In the genomic region with DNA sequence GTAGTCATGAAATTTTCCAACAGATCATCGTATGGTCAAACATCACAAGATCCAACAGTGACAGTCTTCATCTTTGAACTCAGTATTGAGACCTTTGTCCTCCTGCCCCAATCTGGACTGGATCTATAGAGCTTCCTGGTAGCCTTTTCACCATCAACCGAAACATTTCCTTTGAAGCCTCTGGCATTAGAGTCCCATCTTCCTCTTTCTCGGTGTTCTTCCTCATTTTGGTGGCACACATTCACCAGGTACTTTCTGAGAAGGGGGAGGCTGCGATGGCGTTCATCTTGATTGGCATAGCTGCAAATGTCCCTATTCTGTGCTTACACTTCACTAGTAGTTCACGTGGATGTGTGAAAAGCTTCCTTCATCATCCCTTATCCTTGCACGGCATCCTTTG, we compare ENCODE assay signal across 16 mouse cellular contexts.
"Had no signal": no experiment of that assay in that cellular context is flagged by ENCODE, and none has a peak within 500 bp of the region (broad histone marks: within the 10 kb centered on the region; RNA-seq: fewer than 3 reads in every experiment).

No protein-coding gene starts in this region.

- H3K4me1 ChIP-seq: midbrain, embryonic 13.5 days had no signal

- H3K27ac ChIP-seq: kidney, embryonic 15.5 days; limb, embryonic 12.5 days; liver, embryonic 13.5 days; lung, embryonic 15.5 days; macrophage; midbrain, embryonic 13.5 days had no signal

- H3K27me3 ChIP-seq: kidney, embryonic 15.5 days; limb, embryonic 12.5 days; liver, embryonic 13.5 days; lung, embryonic 15.5 days; midbrain, embryonic 13.5 days had no signal

- H3K4me3 ChIP-seq: kidney, embryonic 15.5 days; limb, embryonic 12.5 days; liver, embryonic 13.5 days; lung, embryonic 15.5 days; midbrain, embryonic 13.5 days had no signal

- H3K36me3 ChIP-seq: limb, embryonic 12.5 days; liver, embryonic 13.5 days; lung, embryonic 15.5 days; midbrain, embryonic 13.5 days had no signal

- DNase-seq: kidney, adult 2 months; kidney, postnatal 36 days; layer of hippocampus, adult 9-11 months; layer of hippocampus, postnatal 36 days; liver; liver, embryonic 13.5 days; liver, postnatal 0 days; lung, postnatal 14 days; right cerebral cortex, adult 18-20 months; spleen, adult 18-20 months; thymus, postnatal 4 days had no signal

- H3K9me3 ChIP-seq: kidney, embryonic 15.5 days; limb, embryonic 12.5 days; liver, embryonic 13.5 days; lung, embryonic 15.5 days; midbrain, embryonic 13.5 days had no signal

- ATAC-seq: liver, postnatal 0 days; midbrain, embryonic 13.5 days had no signal

- H3K4me2 ChIP-seq: kidney, embryonic 15.5 days; limb, embryonic 12.5 days; liver, embryonic 13.5 days; lung, embryonic 15.5 days; midbrain, embryonic 13.5 days had no signal

- H3K9ac ChIP-seq: kidney, embryonic 15.5 days; limb, embryonic 12.5 days; liver, embryonic 13.5 days; liver, postnatal 0 days; lung, embryonic 15.5 days; midbrain, embryonic 13.5 days had no signal
